Mouse (Mus musculus) midbrain, embryonic 14.5 days (tissue): ENCODE measurements around the gene Eif2b1. TPM values are rescaled to one million over a fixed set of nuclear protein-coding genes. Genes with fewer than 3 reads are reported as not detected.
"Not testable (repeated sequence)": the region's sequence is repeated elsewhere in the genome, so short reads cannot be mapped to it uniquely, and the experiment has no call there.

Experiments used
- ATAC-seq: fragments of 200-750 bp; cut with Nextera tagmentation; 2 replicates; pipeline ENCODE4 v1.8.0; 2017; ENCODE audit warnings: moderate number of reproducible peaks, moderate library complexity; ENCODE audit not compliant: low FRiP score, low TSS enrichment
- DNase-seq: peaks from one replicate; pipeline ENCODE4 v3.0.0-alpha.2; 2015
- H3K27ac ChIP-seq: fragments of 300-500 bp; sonication (generic); replicated peaks from 2 replicates; pipeline ENCODE4 v1.5.1; 2014; ENCODE audit warnings: mild to moderate bottlenecking, low read depth, low read length, moderate library complexity
- H3K27me3 ChIP-seq: fragments of 300-500 bp; sonication (generic); 2 replicates; pipeline ENCODE4 v1.6.1; 2014; ENCODE audit warnings: low read length, control low read depth, mixed read lengths; ENCODE audit not compliant: control insufficient read depth, insufficient read depth
- H3K36me3 ChIP-seq: fragments of 300-500 bp; sonication (generic); 2 replicates; pipeline ENCODE4 v1.6.1; 2014; ENCODE audit warnings: low read length, control low read depth; ENCODE audit not compliant: control insufficient read depth, insufficient read depth
- H3K4me1 ChIP-seq: fragments of 300-500 bp; sonication (generic); 2 replicates; pipeline ENCODE4 v1.6.1; 2014; ENCODE audit warnings: mild to moderate bottlenecking, antibody characterized with exemption, low read length, control low read depth; ENCODE audit not compliant: control insufficient read depth, insufficient read depth
- H3K4me2 ChIP-seq: fragments of 300-500 bp; sonication (generic); 2 replicates; pipeline ENCODE4 v1.6.1; 2014; ENCODE audit warnings: mild to moderate bottlenecking, low read length, moderate library complexity
- H3K4me3 ChIP-seq: fragments of 300-500 bp; sonication (generic); replicated peaks from 2 replicates; pipeline ENCODE4 v1.5.1; 2014; ENCODE audit warnings: low read depth, low read length
- H3K9ac ChIP-seq: fragments of 300-500 bp; sonication (generic); replicated peaks from 2 replicates; pipeline ENCODE4 v1.6.1; 2014; ENCODE audit warnings: mild to moderate bottlenecking, low read length, moderate library complexity
- H3K9me3 ChIP-seq: fragments of 300-500 bp; sonication (generic); 2 replicates; pipeline ENCODE4 v1.6.1; 2016; ENCODE audit warnings: low read length, control low read depth, mixed read lengths; ENCODE audit not compliant: control insufficient read depth
- WGBS: fragments of 180-500 bp; shearing (Covaris S2); extraction: QIAGEN DNeasy Blood & Tissue Kit; methylation state at CpG from one replicate; pipeline ENCODE4 v1.1.7; 2014; 5-methylcytosine and 5-hydroxymethylcytosine counted together
- polyA plus RNA-seq: library from polyadenylated mRNA; unstranded; fragments of >200 nt; fragmentation: Nextera tagmentation; extraction: Ambion mirVana; gene quantifications from 2 replicates; pipeline ENCODE4 v1.2.1, GENCODE M21; 2014

Gene Eif2b1
- polyA plus RNA-seq, 1 experiment from 2014 or later = 73.4 TPM

- ATAC-seq (no peak), DNase-seq (peak; percentile 66)
- H3K9ac ChIP-seq = no peak overlapping the region
- WGBS = 75% methylated on average over 5 of the region's 5 CpGs
- H3K36me3 ChIP-seq = peaks cover 17% of the 10 kb centered on the region; the same call in 1 of the 2 replicates
- peaks cover 8% of the 10 kb centered on the region for H3K4me1 ChIP-seq
- no peak overlapping the region for H3K4me3 ChIP-seq
- H3K27me3 ChIP-seq = no peaks in the 10 kb centered on the region
- H3K27ac ChIP-seq = no peak overlapping the region
- H3K4me2 ChIP-seq = no peak overlapping the region
- no peaks in the 10 kb centered on the region for H3K9me3 ChIP-seq
Observed at GRCm38 (mm10) chr5:124602349-124602748, 23.4 kb upstream of the Eif2b1 start.

GRCm38 (mm10) chr5:124599726-124600125 is 20.8 kb upstream of the Eif2b1 start:
- not testable (repeated sequence) for H3K27me3 ChIP-seq, ATAC-seq, H3K9ac ChIP-seq, H3K4me1 ChIP-seq, H3K4me3 ChIP-seq, DNase-seq, H3K9me3 ChIP-seq, H3K27ac ChIP-seq
- peaks cover 31% of the 10 kb centered on the region for H3K36me3 ChIP-seq
- 68% methylated on average over 8 of the region's 8 CpGs for WGBS
- peak overlapping the region; percentile 98 for H3K4me2 ChIP-seq

- Histone ChIP-seq H3K27me3 (no peaks in the 10 kb centered on the region), H3K9ac (peak overlapping the region; percentile 58), H3K36me3 (peaks cover 37% of the 10 kb centered on the region), H3K27ac (peak overlapping the region; percentile 60; the same call in 1 of the 2 replicates), H3K4me1 (peaks cover 8% of the 10 kb centered on the region), H3K4me2 (peak overlapping the region; percentile 98), H3K9me3 (no peaks in the 10 kb centered on the region), H3K4me3 (peak overlapping the region; percentile 85)
- peak; percentile 99 for DNase-seq
- peak; percentile 99 for ATAC-seq
- WGBS = 5% methylated on average over 30 of the region's 30 CpGs
Observed at GRCm38 (mm10) chr5:124598224-124599174, 19.6 kb upstream of the Eif2b1 start.

GRCm38 (mm10) chr5:124592768-124593167 is 13.8 kb upstream of the Eif2b1 start:
- DNase-seq (no peak), ATAC-seq (no peak)
- Histone ChIP-seq H3K27me3 (no peaks in the 10 kb centered on the region), H3K4me2 (no peak overlapping the region), H3K9ac (no peak overlapping the region), H3K36me3 (peaks cover 82% of the 10 kb centered on the region), H3K9me3 (no peaks in the 10 kb centered on the region), H3K4me3 (no peak overlapping the region), H3K4me1 (no peaks in the 10 kb centered on the region), H3K27ac (no peak overlapping the region)
- 96% methylated on average over 3 of the region's 3 CpGs for WGBS

GRCm38 (mm10) chr5:124582515-124582914 is 3.6 kb upstream of the Eif2b1 start:
- Histone ChIP-seq H3K4me3 (no peak overlapping the region), H3K4me1 (peaks cover 19% of the 10 kb centered on the region), H3K36me3 (peaks cover 48% of the 10 kb centered on the region), H3K9ac (no peak overlapping the region), H3K27ac (no peak overlapping the region), H3K27me3 (no peaks in the 10 kb centered on the region), H3K9me3 (no peaks in the 10 kb centered on the region), H3K4me2 (no peak overlapping the region)
- WGBS = 94% methylated on average over 5 of the region's 5 CpGs
- DNase-seq (no peak), ATAC-seq (no peak)

- H3K9ac ChIP-seq = no peak overlapping the region
- H3K36me3 ChIP-seq = peaks cover 69% of the 10 kb centered on the region
- no peaks in the 10 kb centered on the region for H3K27me3 ChIP-seq
- no peaks in the 10 kb centered on the region for H3K9me3 ChIP-seq
- 92% methylated on average over 7 of the region's 7 CpGs for WGBS
- peaks cover 17% of the 10 kb centered on the region for H3K4me1 ChIP-seq
- no peak overlapping the region for H3K4me2 ChIP-seq
- ATAC-seq (no peak), DNase-seq (no peak)
- no peak overlapping the region for H3K27ac ChIP-seq
- no peak overlapping the region for H3K4me3 ChIP-seq
Observed at GRCm38 (mm10) chr5:124575467-124575866, 3.5 kb downstream of the Eif2b1 start.

DNA sequence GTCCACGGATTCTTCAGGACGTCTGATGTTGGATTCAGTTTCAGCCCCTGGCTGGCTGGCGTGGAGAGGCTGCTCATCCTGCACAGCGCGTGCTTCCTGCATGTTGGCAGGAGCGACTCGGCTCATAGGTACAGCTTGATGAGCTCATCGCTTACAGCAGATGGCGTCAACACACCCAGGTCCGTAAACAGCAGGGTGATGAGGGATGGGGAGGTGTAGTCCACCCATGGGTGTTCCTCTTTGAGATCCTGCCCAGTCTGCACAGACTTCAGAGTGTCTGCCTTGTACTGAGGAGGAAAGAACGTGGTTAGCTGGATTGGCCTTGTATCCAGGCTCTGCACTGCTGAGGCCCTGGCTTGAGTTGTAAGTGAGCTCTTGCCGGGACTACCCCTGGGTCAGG is 7.9 kb downstream of the Eif2b1 start:
- ATAC-seq = no peak
- no peak for DNase-seq
- no peaks in the 10 kb centered on the region for H3K9me3 ChIP-seq
- H3K4me1 ChIP-seq = no peaks in the 10 kb centered on the region
- H3K27me3 ChIP-seq = no peaks in the 10 kb centered on the region
- H3K36me3 ChIP-seq = peaks cover 96% of the 10 kb centered on the region
- no peak overlapping the region for H3K27ac ChIP-seq
- no peak overlapping the region for H3K4me3 ChIP-seq
- 88% methylated on average over 12 of the region's 12 CpGs for WGBS
- no peak overlapping the region for H3K4me2 ChIP-seq
- no peak overlapping the region for H3K9ac ChIP-seq

DNA sequence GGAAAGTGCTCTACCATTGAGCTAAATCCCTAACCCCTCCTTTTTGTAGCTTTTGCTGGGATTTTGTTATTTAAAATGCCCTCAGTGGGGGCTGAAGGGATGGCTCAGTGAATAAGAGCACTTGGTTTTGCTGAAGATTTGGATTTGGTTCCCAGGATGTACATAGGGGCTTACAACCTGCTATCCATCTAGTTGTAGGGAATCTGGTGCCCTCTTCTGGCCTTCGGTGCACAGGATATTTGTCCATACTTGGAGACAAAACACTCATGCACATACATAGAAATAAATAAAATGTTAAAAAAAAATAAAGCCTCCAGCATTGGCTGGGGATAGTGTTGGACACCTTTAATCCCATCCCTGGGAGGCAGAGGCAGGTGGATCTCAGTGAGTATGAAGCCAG is 23.8 kb downstream of the Eif2b1 start:
- H3K4me3 ChIP-seq = no peak overlapping the region
- H3K4me1 ChIP-seq = 0 out of 2 replicates have a peak, but pooled peaks cover 5% of the 10 kb centered on the region
- no peak for ATAC-seq
- DNase-seq = peak; percentile 56
- no peaks in the 10 kb centered on the region for H3K27me3 ChIP-seq
- H3K27ac ChIP-seq = no peak overlapping the region
- no peaks in the 10 kb centered on the region for H3K9me3 ChIP-seq
- 81% methylated on average over 1 of the region's 1 CpGs for WGBS
- peaks cover 58% of the 10 kb centered on the region for H3K36me3 ChIP-seq
- no peak overlapping the region for H3K9ac ChIP-seq
- no peak overlapping the region for H3K4me2 ChIP-seq

DNA sequence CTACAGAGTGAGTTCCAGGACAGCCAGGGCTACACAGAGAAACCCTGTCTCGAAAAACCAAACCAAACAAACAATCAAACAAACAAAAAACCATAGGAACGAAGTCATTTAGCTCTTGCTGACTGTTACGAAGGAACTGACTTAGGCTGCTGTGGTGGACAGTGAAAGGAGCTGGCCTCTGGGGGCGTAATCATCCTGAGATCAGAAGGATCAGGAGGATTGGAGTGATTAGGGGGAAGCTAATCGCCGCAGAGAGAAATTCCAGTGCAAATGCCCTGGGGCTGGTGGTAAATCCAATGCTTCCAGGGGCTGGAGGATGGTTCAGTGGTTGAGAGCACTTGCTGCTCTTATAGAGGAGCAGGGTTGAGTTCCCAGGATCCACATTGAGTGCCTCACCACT is 25.3 kb downstream of the Eif2b1 start:
- Histone ChIP-seq H3K36me3 (peaks cover 46% of the 10 kb centered on the region), H3K4me2 (peak overlapping the region; percentile 78), H3K27me3 (no peaks in the 10 kb centered on the region), H3K4me3 (peak overlapping the region; percentile 76), H3K9ac (no peak overlapping the region), H3K9me3 (no peaks in the 10 kb centered on the region), H3K27ac (no peak overlapping the region), H3K4me1 (0 out of 2 replicates have a peak, but pooled peaks cover 5% of the 10 kb centered on the region)
- ATAC-seq (no peak), DNase-seq (no peak)
- WGBS = 60% methylated on average over 6 of the region's 6 CpGs
